Mouse (Mus musculus): ENCODE results near the gene Cadm1.

The Cadm1 gene

DNA sequence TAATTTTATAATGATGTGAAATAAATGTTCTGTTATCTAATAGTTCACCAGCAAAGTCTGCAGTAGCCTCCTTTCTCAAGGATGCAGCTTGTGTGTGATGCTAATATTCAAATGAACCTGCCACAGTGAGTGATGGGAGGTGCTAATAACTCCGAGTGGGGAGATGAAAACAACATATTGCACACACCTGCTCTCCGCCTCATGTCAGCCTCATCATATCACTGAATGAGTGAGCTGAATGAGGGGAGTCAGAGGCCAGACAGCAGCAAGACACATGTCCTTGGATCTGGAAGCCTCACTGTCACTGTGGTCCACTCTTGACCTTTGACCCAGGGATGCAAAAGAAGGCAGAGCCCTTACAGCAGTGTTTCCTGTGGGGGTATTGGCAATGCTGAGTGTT lies 156.9 kb downstream of the Cadm1 start:
- no peak for DNase-seq

DNA sequence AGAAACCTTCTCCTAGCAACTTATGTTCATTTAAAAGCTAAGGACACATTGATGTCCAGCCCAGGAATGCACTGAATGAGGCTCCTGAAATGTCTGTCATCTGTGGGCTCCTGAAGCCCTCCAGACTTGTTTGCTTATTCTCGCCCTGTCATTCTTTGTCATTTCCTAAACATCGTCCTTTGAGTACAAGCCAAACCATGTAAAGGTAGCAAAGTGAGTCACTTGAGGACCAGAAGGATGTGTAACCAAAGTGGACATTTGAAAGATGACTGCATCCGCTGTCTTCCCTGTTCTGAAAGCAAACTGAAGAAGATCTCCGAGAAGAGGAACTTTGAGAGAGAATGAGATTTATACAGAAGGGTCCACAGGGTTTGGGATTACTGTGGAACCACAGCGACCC lies 157.6 kb downstream of the Cadm1 start:
- DNase-seq, result no peak

DNA sequence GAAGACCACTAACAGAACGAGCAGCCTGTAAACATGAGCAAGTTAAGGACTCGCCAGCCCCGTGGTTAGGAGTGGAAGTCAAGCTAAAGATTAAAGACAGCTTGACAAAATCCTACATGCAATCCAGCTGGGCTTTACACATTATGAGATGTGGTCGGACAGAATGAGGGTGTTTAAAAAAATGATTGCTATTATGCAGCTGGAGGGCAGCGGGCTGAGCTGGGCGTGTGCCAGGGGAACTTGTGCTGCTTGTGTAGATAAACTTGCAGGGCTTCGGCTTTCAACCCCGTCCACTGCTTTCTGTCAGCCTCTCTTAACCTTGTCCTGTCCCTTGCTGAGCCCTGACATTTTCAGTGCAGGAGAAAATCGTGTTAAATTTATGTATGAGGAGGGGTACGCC lies 158.3 kb downstream of the Cadm1 start:
- peak; percentile 18 for DNase-seq

- no peak for DNase-seq
Measured at GRCm38 (mm10) chr9:47692911-47693310, 162.9 kb downstream of the Cadm1 start.

DNA sequence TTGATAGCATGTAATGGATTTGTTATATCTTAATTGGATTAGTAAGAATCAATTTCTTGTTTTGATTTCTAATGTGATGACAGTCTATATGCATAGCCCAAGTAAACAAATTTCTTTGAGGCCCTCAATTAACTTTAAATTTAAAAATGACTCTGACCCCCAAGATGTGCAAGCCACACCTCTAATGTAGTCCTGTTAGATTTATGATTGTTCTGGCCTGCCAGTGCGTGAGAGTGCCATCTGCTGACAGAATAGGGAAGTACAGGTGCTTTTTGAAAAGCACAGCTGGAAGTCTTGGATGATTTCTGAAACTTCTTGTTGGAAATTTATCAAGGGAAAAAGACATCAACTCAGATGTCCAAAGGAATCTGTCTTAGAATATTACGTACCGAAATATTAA lies 169.1 kb downstream of the Cadm1 start:
- DNase-seq, result peak; percentile 74

- DNase-seq, result no peak
Measured at GRCm38 (mm10) chr9:47700021-47700420, 170.0 kb downstream of the Cadm1 start.

DNA sequence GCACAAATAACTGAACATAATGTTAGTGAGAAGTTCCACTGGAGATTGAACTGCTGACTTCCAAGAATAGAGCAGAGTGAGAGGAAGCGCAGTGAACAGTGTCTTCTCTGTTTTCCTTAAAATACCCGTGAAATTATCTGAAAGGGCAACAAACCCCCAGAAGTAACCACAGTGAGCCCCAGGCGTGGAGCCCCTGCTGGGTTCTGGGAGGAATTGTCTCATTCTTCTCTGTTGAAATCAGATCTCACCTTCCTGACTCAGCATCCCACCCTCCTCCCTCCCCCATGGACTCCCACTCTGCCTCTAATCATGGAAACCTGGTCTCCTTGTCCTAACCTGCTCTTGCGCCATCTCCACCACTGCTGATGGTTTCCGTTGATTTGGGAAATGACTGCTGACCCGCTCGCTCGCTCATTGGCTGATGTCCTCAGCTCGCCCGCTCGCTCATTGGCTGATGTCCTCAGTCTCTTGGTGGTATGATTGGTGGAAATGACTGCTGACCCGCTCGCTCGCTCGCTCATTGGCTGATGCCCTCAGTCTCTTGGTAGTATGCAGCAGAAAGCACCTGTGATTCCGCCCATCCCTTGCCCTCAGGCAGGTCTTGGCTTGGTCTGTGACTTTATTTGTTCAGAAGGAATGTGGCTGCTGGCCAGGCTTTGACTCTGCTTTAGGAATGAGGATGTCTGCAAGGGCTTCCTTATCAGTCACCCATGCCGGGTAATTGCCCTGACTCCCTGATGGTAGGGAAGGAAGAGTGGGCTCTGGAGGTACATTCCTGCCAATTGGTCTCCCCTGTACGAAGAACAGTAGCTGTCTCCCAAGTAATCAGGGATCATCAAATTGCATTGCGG lies 173.3 kb downstream of the Cadm1 start:
- DNase-seq, result no peak

DNA sequence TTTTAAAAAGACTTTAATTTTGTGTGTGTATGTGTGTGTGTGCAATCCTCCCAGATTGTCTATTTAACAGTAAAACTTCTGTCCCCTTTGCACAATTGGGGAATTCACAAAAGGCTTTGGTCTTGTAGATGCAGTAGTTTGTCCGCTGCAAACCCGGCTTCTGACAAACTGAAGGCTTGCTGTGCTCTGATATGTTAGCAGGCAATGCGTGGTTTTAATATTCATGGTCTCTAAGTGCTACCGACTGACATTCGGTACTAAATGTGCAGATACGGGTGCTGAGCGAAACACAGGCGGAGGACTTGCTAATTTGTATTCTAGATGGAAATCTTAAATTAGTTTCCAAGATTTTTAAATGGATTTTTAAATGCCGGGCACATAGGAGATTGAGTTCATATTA lies 176.4 kb downstream of the Cadm1 start:
- no peak for DNase-seq

- DNase-seq, result no peak
Measured at GRCm38 (mm10) chr9:47707326-47707725, 177.4 kb downstream of the Cadm1 start.

GRCm38 (mm10) chr9:47708299-47708698 lies 178.3 kb downstream of the Cadm1 start:
- DNase-seq, result peak; percentile 73

DNA sequence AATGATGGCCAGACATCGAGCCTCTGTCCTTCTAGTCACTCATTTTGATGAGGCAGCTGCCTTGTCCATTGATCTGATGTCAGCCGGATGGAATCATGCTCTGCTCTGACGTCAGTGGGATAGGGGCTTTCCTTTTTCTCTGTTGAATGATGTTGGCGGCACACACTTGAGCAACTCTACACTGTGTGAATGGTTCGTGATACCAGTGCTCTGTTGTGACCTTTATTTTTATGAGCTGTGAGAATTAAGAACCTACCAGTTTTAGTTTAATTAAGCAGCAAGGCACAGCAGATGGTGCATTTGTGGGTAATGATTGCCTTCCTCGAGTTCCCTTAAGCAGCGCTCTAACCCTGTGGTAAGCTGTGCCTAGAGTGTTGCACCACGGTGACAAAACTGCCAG lies 181.0 kb downstream of the Cadm1 start:
- no peak for DNase-seq

DNA sequence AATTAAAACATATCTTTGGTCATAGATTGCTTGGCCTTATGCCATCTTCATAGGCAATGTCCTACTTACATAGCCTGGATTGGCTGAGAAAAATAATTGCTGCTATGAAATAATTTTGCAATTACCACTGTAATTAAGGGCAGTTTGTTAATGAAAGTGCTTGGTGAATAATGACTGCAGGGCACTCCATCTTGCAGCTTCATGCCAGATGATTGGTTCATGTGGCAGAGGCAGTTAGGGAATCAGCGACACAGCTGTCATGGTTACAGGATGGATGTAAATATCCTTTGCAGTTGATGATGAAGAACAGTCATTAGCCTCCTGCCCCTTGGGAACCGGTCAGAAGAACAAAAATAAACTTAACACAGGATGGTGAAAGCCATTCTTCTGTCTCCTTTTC lies 184.6 kb downstream of the Cadm1 start:
- DNase-seq, result no peak

DNA sequence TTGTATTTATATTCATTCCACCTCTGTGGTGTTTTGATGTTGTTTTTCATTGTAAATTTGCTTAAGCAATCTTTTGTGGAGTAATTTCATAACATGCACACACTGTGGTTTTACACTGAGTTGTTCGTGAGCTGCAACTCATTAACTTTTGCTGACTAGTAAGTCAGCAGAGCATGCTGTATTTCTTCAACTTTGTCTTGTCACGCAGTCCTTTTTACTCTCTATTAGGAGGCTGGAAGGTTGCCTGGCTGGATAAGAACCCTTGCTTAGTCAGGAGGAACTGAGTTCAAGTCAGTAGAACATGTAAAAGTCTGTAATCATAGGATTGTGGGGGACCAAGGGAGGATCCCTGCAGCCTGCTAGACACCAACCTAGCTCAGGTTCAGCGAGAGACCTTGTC lies 185.4 kb downstream of the Cadm1 start:
- peak; percentile 47 for DNase-seq

DNA sequence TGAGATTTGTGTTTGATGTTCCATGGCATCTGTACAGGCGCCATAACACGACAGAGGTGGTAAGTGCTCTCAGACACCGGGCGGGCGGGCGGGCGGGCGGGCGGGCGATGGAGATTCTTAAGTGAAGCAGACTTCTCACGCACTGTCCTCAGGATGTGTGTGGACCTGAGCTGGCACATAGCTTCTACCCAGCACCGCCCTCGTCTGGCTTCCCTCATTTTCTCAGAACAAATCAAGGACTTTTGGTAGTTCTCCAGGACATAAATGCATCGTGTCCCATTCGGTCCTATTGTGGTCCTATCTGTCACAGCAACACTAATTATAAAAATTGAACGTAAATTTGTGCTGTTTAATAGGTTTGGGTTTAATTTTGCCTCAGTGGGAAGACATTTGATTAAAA lies 186.9 kb downstream of the Cadm1 start:
- no peak for DNase-seq

DNA sequence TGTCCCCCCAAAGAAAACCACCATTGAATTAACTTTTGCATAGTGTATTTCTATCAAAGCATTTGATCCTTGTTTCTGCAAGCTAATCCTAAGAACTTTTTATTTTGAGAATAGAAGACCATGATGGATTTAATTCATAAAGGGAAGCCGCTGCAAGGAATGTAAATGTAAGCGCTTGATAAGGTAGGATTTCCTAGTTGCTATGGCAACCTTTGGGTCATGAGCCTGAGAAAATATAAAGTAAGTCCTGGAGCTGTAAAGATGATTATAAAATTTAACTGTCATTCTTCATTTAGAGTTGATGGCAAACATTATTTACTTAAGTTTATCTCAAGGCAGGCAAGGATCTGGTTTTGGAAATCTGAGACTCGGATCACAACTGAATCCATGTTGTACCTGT lies 197.6 kb downstream of the Cadm1 start:
- DNase-seq, result no peak

DNA sequence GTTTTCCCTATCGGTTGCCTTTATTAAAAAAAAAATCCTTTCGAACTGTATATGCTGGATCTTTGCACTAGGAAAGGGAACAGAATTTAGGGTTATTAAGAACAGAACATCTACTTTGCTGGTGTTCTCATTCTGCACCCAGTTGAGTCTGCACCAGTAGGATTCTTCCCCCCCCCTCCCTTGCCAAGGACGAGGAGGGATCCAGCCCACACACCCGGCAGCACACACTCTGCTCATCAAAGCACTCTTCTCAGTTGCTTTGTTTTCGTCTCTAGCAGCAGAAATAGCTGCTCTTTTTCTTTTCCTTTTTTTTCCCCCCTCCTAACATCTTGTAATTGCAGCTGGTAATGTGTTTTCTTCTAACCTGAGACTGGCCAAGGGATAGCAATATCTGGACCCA lies 198.9 kb downstream of the Cadm1 start:
- DNase-seq, result no peak

GRCm38 (mm10) chr9:47730247-47730646 lies 200.3 kb downstream of the Cadm1 start:
- DNase-seq, result no peak

DNA sequence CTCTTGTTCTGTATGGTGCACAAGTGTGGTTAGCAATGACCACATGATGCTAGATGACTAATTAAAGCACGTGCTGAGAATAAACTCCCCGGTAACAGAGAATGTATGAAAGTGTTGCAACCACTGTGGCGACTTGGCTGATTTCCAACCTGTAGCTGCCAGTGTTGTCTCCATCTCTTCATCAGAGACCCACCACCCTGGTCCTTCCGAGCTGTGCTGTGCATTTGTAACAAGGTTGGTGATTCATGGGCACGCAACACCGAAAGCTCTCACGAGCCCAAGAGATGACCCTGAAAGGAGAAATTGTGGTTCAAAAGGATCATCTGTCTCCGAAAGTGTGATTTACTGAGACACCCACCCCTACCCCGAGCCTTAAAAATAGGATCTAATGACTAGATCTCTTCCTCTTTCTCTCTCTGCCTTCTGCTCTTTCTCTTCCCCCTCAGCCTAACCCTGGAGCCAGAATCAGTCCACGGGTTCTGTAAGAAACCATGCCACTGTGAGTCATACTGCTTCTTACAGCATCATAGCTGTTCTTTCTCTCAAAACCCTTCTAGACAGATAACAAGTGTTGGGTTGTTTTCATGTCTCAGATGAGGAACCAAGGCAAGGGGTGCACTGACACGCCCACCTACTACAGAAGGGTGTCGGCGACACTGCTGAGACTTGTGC lies 203.9 kb downstream of the Cadm1 start:
- DNase-seq, result peak; percentile 13

- no peak for DNase-seq
Measured at GRCm38 (mm10) chr9:47734905-47735304, 204.9 kb downstream of the Cadm1 start.

DNA sequence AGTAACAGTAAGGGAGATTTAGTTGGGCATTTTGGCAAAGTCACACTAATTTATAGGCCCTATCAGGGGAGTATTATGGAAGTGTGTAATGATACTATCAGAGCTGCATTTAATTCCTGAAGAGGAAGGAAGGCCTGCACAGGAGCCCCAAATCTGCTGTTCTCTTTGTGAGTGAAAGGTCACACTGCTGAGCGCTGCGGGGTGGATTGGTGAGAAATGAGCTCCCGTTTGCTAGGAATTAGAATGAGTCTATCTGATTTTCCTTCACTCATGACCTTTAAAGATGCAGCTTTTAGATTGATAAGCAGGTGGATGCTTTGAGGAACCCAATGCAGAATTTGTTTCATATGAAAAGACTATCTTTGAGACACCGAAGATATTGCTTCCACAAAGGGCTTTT lies 208.8 kb downstream of the Cadm1 start:
- DNase-seq, result no peak

- DNase-seq, result no peak
Measured at GRCm38 (mm10) chr9:47739276-47739675, 209.3 kb downstream of the Cadm1 start.

GRCm38 (mm10) chr9:47741751-47742150 lies 211.8 kb downstream of the Cadm1 start:
- DNase-seq, result no peak

- DNase-seq, result peak; percentile 74
Measured at GRCm38 (mm10) chr9:47744916-47745315, 214.9 kb downstream of the Cadm1 start.

DNA sequence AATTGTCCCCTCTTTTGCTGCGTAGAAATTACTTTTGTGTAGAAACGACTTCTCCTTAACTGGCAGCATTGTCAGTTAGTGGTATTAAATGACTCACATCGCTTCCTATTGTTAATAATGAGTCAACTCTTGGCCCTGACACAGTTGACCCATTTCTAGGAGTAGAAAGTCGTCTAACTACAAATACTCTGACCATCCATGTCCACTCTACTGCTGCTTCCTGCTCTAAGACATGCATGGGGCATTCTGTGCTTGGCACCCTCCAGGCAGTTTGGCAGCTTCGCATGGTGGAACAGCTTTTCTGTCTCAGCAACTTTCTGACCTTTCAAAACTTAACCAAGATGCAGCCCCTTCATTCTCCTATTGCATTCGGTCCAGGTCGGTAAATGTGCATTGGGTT lies 215.7 kb downstream of the Cadm1 start:
- peak; percentile 70 for DNase-seq

- DNase-seq, result no peak
Measured at GRCm38 (mm10) chr9:47749160-47749559, 219.2 kb downstream of the Cadm1 start.

Data from kidney, adult 9 months (tissue).